Mouse (Mus musculus): Measurements from ENCODE around the gene Dvl2. TPM values are rescaled to one million over a fixed set of nuclear protein-coding genes. Genes with fewer than 3 reads are reported as not detected.

The Dvl2 gene
- polyA plus RNA-seq, 1 experiment from 2014 or later: 46.6 TPM

- Histone ChIP-seq H3K9me3 (no peaks in the 10 kb centered on the region), H3K9ac (no peak overlapping the region), H3K27ac (no peak overlapping the region), H3K4me3 (replicated peaks) (0 out of 2 replicates have a peak overlapping the region, but pooled peaks have one; percentile 2), H3K4me1 (peaks cover 54% of the 10 kb centered on the region), H3K36me3 (replicated peaks) (peaks cover 34% of the 10 kb centered on the region), H3K27me3 (no peaks in the 10 kb centered on the region), H3K4me2 (no peak overlapping the region)
- no peak for ATAC-seq (ENCODE audit: low FRiP score)
- WGBS: 94% methylated on average over 27 of the region's 27 CpGs
Observed at GRCm38 (mm10) chr11:69998567-69999491, 1.6 kb upstream of the Dvl2 start.

DNA sequence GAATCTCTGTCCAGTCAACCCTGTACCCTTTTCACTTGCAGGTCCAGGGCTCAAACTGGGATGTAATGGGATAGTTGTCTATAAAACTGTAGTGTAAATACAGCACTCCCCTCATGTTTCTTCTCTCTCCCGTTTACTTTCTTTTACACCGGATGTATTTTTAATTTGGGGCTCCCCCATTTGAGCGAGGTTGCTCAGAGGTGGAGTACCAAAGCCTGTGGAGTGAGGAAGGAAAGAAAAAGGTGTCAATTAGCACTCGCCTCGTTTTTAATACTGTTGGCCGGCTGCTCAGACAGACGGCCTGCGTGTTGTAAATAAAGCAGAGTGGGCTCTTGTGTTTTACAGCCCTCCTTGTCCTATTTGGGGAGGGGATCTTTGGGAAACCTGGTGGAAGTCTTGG lies 729 bp upstream of the Dvl2 start:
- H3K9me3 ChIP-seq: no peaks in the 10 kb centered on the region
- peaks cover 30% of the 10 kb centered on the region for H3K36me3 ChIP-seq (replicated peaks)
- peaks cover 57% of the 10 kb centered on the region for H3K4me1 ChIP-seq
- no peaks in the 10 kb centered on the region for H3K27me3 ChIP-seq
- peak overlapping the region; percentile 98 for H3K27ac ChIP-seq
- WGBS: 84% methylated on average over 8 of the region's 8 CpGs
- 0 out of 2 replicates have a peak overlapping the region, but pooled peaks have one; percentile 80 for H3K4me3 ChIP-seq (replicated peaks)
- H3K9ac ChIP-seq: no peak overlapping the region
- no peak overlapping the region for H3K4me2 ChIP-seq
- no peak for ATAC-seq (ENCODE audit: low FRiP score)

DNA sequence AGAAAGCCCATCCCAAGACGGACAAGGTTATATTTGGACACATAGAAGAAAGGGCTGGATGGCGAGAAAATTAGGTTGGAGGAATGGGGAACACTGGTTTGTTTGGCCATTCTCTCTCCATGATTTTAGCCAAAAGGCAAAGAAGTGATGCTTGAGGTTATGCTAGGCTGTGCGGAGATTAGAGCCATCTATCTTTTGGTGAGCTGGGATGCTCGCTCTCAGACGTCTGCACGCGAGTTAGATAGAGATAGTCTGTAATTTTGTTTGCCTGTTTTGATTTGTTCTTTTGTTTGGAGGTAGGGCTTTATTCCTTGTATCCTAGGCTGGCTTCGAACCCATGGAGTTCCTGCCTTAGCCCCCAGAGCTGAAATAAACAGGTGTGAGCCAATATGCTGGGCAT lies 764 bp downstream of the Dvl2 start:
- H3K4me3 ChIP-seq (replicated peaks): peak overlapping the region; percentile 80
- peaks cover 52% of the 10 kb centered on the region for H3K4me1 ChIP-seq
- H3K27me3 ChIP-seq: no peaks in the 10 kb centered on the region
- ATAC-seq (ENCODE audit: low FRiP score): no peak
- peak overlapping the region; percentile 98 for H3K27ac ChIP-seq
- 12% methylated on average over 8 of the region's 8 CpGs for WGBS
- no peaks in the 10 kb centered on the region for H3K9me3 ChIP-seq
- H3K36me3 ChIP-seq (replicated peaks): peaks cover 44% of the 10 kb centered on the region
- H3K4me2 ChIP-seq: peak overlapping the region; percentile 87
- H3K9ac ChIP-seq: peak overlapping the region; percentile 88

DNA sequence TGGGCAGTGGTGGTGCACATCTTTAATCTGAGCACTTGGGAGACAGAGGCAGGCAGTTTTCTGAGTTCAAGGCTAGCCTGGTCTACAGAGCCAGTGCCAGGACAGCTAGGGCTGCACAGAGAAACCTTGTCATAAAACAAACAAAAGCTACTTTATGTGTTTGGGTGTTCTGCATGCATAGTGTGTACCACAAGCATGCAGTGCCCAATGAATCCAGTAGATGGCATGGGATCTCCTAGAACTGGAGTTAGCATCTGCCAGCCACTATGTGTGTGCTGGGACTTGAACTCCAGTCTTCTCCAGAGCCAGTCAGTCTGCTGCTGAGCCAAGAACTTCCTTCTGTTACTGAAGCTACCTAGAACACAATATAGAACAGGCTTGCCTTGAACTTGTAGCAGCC lies 1.5 kb downstream of the Dvl2 start:
- H3K9me3 ChIP-seq: no peaks in the 10 kb centered on the region
- peak overlapping the region; percentile 80 for H3K4me3 ChIP-seq (replicated peaks)
- H3K36me3 ChIP-seq (replicated peaks): peaks cover 51% of the 10 kb centered on the region
- H3K27ac ChIP-seq: no peak overlapping the region
- H3K27me3 ChIP-seq: no peaks in the 10 kb centered on the region
- ATAC-seq (ENCODE audit: low FRiP score): no peak
- H3K9ac ChIP-seq: 0 out of 2 replicates have a peak overlapping the region, but pooled peaks have one; percentile 88
- H3K4me1 ChIP-seq: peaks cover 52% of the 10 kb centered on the region
- peak overlapping the region; percentile 87 for H3K4me2 ChIP-seq

DNA sequence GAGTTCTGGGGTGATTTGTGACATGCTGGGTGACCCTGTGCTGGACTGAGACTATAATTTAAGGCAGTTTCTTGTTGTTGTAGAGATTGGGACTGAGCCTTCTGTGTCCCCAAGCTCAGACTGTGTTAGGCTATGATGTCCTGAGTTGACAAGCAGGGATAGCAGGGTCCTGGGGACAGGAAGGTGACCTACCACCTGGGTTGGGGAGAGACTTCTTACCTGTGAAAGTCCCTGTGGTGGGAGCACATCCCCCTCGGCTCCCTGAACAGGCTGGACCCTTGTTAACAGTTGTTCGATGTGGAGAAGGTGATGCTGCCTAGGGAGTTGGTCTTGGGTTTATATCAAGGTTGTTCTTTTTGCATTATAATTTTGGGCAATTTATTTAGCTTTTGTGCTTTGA lies 2.1 kb downstream of the Dvl2 start:
- H3K4me1 ChIP-seq: peaks cover 49% of the 10 kb centered on the region
- H3K4me2 ChIP-seq: peak overlapping the region; percentile 87
- peaks cover 57% of the 10 kb centered on the region for H3K36me3 ChIP-seq (replicated peaks)
- no peaks in the 10 kb centered on the region for H3K9me3 ChIP-seq
- 94% methylated on average over 2 of the region's 2 CpGs for WGBS
- peak overlapping the region; percentile 80 for H3K4me3 ChIP-seq (replicated peaks)
- H3K9ac ChIP-seq: no peak overlapping the region
- no peak for ATAC-seq (ENCODE audit: low FRiP score)
- H3K27me3 ChIP-seq: no peaks in the 10 kb centered on the region
- H3K27ac ChIP-seq: no peak overlapping the region

DNA sequence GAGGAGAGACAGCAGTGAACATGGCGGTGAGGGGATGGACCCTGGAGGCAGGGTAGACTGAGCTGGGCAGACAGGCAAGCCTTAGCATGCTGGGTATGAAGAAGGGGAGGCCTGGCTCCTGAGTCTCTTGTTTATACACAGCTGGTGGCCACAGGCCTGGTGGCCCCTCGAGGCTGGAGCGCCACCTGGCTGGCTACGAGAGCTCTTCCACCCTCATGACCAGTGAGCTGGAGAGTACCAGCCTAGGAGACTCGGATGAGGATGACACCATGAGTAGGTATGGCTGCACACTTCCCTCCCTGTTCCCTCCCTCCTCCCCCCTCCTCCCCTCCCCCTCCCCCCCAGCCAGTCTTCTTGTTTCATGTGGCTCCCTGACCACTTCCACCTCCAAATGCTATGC lies 5.1 kb downstream of the Dvl2 start:
- Histone ChIP-seq H3K9me3 (no peaks in the 10 kb centered on the region), H3K36me3 (replicated peaks) (peaks cover 62% of the 10 kb centered on the region), H3K27me3 (no peaks in the 10 kb centered on the region), H3K27ac (0 out of 2 replicates have a peak overlapping the region, but pooled peaks have one; percentile 13), H3K4me2 (no peak overlapping the region), H3K4me3 (replicated peaks) (no peak overlapping the region), H3K9ac (no peak overlapping the region), H3K4me1 (peaks cover 33% of the 10 kb centered on the region)
- 0 out of 2 replicates have a peak, but pooled peaks have one; percentile 27 for ATAC-seq (ENCODE audit: low FRiP score)
- 45% methylated on average over 5 of the region's 5 CpGs for WGBS

DNA sequence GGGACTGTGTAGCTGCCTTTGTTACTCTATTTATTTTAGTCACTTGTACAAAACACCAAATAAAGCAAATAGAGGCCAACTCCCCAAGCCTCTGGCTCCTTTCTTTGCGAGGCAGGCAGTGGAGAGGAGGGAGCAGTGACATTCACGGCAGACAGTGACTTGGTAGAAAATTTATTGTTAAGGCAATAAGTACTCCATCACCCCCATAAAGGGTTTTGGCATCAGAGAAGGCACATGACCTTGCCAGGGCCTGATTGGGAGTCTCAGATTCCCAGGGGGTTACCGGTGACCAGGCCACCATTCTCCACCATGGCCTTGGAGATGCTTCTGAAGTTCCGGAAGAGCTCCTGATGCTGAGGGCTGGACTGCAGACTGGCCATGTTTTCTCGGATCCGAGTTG lies 9.6 kb downstream of the Dvl2 start:
- Histone ChIP-seq H3K4me3 (replicated peaks) (no peak overlapping the region), H3K9ac (no peak overlapping the region), H3K4me2 (no peak overlapping the region), H3K4me1 (peaks cover 10% of the 10 kb centered on the region), H3K27ac (no peak overlapping the region), H3K9me3 (no peaks in the 10 kb centered on the region), H3K36me3 (replicated peaks) (peaks cover 80% of the 10 kb centered on the region), H3K27me3 (no peaks in the 10 kb centered on the region)
- no peak for ATAC-seq (ENCODE audit: low FRiP score)
- 89% methylated on average over 6 of the region's 6 CpGs for WGBS

DNA sequence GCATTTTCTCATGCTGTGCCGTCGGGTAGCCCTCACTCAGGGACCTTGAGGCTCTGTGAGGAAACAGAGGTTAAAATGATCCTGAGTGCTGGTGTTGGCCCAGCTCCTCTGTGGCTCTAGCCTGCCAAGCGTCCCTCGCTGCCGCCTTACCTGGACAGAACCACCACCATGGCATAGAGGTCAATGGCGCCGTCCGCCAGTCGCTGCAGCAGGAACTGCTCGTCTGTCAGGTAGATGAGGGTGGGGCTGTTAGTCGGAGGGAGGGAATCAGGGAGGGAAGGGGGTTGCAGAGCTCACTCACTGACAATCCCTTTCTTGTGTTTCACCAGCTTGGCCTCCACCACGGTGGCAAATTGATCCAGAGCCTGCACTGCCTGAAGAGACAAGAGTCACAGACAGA lies 10.2 kb downstream of the Dvl2 start:
- Histone ChIP-seq H3K4me2 (no peak overlapping the region), H3K4me3 (replicated peaks) (no peak overlapping the region), H3K4me1 (peaks cover 13% of the 10 kb centered on the region), H3K36me3 (replicated peaks) (peaks cover 75% of the 10 kb centered on the region), H3K27me3 (no peaks in the 10 kb centered on the region), H3K9me3 (no peaks in the 10 kb centered on the region), H3K27ac (no peak overlapping the region), H3K9ac (no peak overlapping the region)
- ATAC-seq (ENCODE audit: low FRiP score): no peak
- 89% methylated on average over 12 of the region's 12 CpGs for WGBS

- Histone ChIP-seq H3K27ac (no peak overlapping the region), H3K4me2 (no peak overlapping the region), H3K4me1 (peaks cover 13% of the 10 kb centered on the region), H3K4me3 (replicated peaks) (no peak overlapping the region), H3K9me3 (no peaks in the 10 kb centered on the region), H3K36me3 (replicated peaks) (peaks cover 70% of the 10 kb centered on the region), H3K9ac (no peak overlapping the region), H3K27me3 (no peaks in the 10 kb centered on the region)
- WGBS: 88% methylated on average over 10 of the region's 10 CpGs
- ATAC-seq (ENCODE audit: low FRiP score): no peak
Observed at GRCm38 (mm10) chr11:70010961-70011360, 10.6 kb downstream of the Dvl2 start.

DNA sequence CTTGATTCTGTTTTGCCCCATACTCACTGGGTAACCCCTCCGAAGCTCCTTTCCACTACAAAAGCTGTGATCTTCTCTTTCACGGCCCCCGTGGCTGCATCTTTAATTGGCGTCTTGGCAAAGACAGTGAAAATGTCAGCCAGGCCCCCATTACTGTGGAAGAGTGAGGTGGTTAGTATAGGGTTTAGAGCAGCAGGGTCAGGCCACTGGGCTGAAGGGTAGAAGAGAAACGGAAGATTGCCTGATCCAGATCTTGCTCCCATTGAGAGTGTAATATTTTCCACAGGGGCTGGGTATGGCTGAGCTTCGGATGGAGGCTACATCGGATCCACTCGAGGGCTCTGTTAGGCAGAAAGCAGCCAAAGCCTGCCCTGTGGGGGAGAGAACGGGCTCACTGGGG lies 12.5 kb downstream of the Dvl2 start:
- peaks cover 26% of the 10 kb centered on the region for H3K4me1 ChIP-seq
- no peaks in the 10 kb centered on the region for H3K9me3 ChIP-seq
- H3K4me3 ChIP-seq (replicated peaks): no peak overlapping the region
- H3K27ac ChIP-seq: no peak overlapping the region
- ATAC-seq (ENCODE audit: low FRiP score): no peak
- H3K27me3 ChIP-seq: no peaks in the 10 kb centered on the region
- H3K4me2 ChIP-seq: no peak overlapping the region
- peaks cover 51% of the 10 kb centered on the region for H3K36me3 ChIP-seq (replicated peaks)
- no peak overlapping the region for H3K9ac ChIP-seq
- 88% methylated on average over 9 of the region's 9 CpGs for WGBS

- Histone ChIP-seq H3K4me1 (peaks cover 29% of the 10 kb centered on the region), H3K27me3 (no peaks in the 10 kb centered on the region), H3K4me3 (replicated peaks) (no peak overlapping the region), H3K4me2 (no peak overlapping the region), H3K27ac (no peak overlapping the region), H3K9me3 (no peaks in the 10 kb centered on the region), H3K9ac (no peak overlapping the region), H3K36me3 (replicated peaks) (peaks cover 46% of the 10 kb centered on the region)
- 89% methylated on average over 3 of the region's 3 CpGs for WGBS
- ATAC-seq (ENCODE audit: low FRiP score): no peak
Observed at GRCm38 (mm10) chr11:70013408-70013807, 13.0 kb downstream of the Dvl2 start.

GRCm38 (mm10) chr11:70014051-70014450 lies 13.7 kb downstream of the Dvl2 start:
- H3K27ac ChIP-seq: no peak overlapping the region
- H3K4me2 ChIP-seq: peak overlapping the region; percentile 88; the same call in 1 of the 2 replicates
- peaks cover 34% of the 10 kb centered on the region for H3K4me1 ChIP-seq
- no peak overlapping the region for H3K9ac ChIP-seq
- WGBS: 52% methylated on average over 5 of the region's 5 CpGs
- H3K4me3 ChIP-seq (replicated peaks): no peak overlapping the region
- no peaks in the 10 kb centered on the region for H3K27me3 ChIP-seq
- no peak for ATAC-seq (ENCODE audit: low FRiP score)
- no peaks in the 10 kb centered on the region for H3K9me3 ChIP-seq
- peaks cover 40% of the 10 kb centered on the region for H3K36me3 ChIP-seq (replicated peaks)
